Mouse (Mus musculus) erythroid progenitor cell, adult 5-6 weeks (primary cell): ENCODE measurements around the gene Lhfpl2. TPM values are rescaled to one million over a fixed set of nuclear protein-coding genes. Genes with fewer than 3 reads are reported as not detected.

Experiments
- ATAC-seq: replicated peaks from 2 replicates; pipeline ENCODE4 v1.8.0; 2016; ENCODE audit warnings: moderate number of reproducible peaks, mild to moderate bottlenecking, moderate TSS enrichment, inconsistent platforms; ENCODE audit not compliant: poor library complexity, low FRiP score, severe bottlenecking
- total RNA-seq, 2 experiments: library from RNA; stranded (forward) in 1 of 2; stranded (reverse) in 1 of 2; fragments of 150-400 nt in 1 of 2; fragments of 186-747, 209-891 nt in 1 of 2; gene quantifications; 2 replicates each; pipeline versions ENCODE4 v1.2.3 to v1.2.4; 2015 to 2017; ENCODE audit warnings: low replicate concordance in 2 of 2

Gene Lhfpl2
- total RNA-seq, 2 experiments from 2014 or later: 6.7 to 7.8 TPM

DNA sequence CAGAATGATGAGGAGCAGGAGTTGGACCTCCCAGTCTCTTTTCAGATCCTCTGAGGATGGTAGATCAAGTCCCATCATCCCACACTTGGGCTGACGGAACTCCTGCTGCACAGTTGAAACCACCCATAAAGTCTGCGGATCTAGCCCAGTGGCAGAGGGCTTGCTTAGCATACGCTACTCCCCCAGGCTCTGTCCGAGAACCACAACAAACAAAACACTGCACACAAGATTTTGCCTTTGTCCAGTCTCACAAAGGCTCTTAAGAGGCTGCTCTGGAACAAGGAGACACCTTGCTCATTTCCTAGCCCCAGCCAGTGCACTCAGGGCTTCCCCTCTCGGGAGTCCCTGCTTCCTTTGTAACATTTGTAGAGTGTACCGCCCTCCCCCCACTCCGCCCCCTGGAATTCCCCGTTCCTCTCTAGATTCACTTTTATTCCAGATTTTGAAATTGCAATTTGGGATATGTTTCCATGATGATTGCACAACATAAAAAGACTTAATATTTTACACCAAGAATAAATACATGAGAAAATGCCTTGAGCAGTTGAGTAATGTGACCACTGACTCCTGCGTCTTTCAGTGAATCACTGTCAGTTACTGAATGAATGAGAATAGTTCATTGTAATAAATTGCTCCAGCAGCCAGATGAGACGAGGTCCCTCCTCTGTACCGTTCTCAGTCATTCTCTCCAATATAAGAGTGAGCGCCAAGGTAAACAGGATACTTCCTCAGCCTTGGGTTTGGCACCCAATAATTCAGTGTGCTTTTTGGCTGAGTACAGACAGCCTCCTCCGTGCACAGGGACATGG, 74.8 kb downstream of the Lhfpl2 start:
- ATAC-seq: no peak

- ATAC-seq: no peak
Observed at GRCm38 (mm10) chr13:94134646-94135045, 77.0 kb downstream of the Lhfpl2 start.

GRCm38 (mm10) chr13:94135180-94135579, 77.6 kb downstream of the Lhfpl2 start:
- ATAC-seq: no peak

- ATAC-seq: no peak
Observed at GRCm38 (mm10) chr13:94139713-94140445, 82.3 kb downstream of the Lhfpl2 start.

DNA sequence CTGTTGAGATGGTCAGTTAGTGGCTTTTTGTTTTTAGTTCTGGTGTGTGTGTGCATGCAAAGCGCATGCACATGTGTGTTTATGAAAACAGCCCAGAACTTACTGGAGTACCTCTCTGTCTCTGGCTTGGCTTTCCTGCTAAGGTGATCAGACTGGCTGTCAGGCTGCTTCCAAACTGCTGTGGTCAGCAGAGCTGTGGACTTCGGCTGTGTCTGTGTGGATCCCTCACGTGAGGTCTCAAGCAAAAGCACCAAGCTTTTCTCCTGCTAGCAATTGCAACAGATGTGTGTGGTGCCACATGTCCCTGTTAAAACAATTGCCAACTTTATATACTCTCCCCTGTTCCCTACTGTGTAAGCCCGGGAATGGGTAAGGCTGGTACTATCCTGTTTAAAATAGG, 82.8 kb downstream of the Lhfpl2 start:
- ATAC-seq: no peak

GRCm38 (mm10) chr13:94143063-94143652, 85.6 kb downstream of the Lhfpl2 start:
- no peak for ATAC-seq

DNA sequence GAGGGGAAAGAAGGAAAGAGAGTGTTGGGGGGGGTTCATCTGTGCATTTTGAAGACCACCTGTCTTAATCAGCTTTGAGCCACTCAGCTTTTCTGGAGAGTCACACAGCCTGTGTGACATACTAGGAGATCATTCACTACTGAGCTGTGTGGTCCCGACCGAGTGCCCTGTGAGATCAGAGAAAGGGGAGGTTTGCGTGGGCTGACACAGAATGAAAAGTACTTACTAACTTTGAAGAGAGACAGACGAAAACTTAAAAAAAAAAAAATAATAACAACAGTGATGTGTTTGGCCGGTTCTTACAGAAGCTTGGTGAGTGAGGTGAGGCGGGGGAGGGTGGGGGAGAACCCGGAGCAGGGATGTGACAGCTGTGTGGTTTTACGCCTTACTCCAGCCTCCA, 86.9 kb downstream of the Lhfpl2 start:
- ATAC-seq: no peak

DNA sequence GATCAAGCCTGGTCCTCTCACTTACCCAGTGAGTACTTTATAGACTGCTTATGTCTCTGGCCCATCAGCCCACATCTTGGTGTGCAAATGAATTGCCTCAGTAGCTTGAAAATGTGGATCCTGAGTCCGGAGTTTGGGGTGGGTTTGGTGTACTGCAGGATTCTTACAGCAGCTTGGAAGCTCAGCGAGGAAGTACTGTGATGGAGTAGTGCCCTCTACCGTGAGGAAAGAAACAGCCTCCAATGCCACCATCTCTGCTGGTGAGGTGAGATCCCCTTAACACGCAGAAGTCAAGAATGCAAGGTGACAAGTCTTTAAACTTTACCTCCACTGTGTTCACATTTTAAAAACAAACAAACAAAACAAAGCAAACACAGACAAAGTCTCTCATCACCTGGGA, 89.7 kb downstream of the Lhfpl2 start:
- ATAC-seq: no peak

- ATAC-seq: no peak
Observed at GRCm38 (mm10) chr13:94149006-94149405, 91.4 kb downstream of the Lhfpl2 start.

- no peak for ATAC-seq
Observed at GRCm38 (mm10) chr13:94149781-94150180, 92.2 kb downstream of the Lhfpl2 start.

- ATAC-seq: no peak
Observed at GRCm38 (mm10) chr13:94151308-94151707, 93.7 kb downstream of the Lhfpl2 start.

- no peak for ATAC-seq
Observed at GRCm38 (mm10) chr13:94152836-94153235, 95.2 kb downstream of the Lhfpl2 start.

DNA sequence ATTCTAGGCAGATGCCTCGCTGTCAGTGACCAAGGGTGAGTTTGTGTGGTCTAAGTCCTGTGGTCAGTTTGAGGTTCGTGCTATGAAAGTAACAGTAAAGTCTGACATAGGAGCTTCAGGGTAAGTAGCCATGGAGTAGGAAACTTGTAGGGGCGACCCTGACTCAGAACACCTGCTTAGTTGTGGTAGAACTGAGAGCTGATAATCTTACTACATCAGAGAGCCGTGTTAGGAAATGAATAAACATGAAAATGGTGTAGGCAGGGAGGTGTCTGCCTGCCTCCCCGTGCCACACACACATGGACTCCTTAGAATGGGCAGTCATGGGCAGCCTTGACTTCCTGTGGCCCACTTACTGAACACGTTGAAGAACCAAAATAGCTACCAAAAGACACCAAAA, 96.1 kb downstream of the Lhfpl2 start:
- no peak for ATAC-seq

GRCm38 (mm10) chr13:94154512-94155296, 97.1 kb downstream of the Lhfpl2 start:
- no peak for ATAC-seq

DNA sequence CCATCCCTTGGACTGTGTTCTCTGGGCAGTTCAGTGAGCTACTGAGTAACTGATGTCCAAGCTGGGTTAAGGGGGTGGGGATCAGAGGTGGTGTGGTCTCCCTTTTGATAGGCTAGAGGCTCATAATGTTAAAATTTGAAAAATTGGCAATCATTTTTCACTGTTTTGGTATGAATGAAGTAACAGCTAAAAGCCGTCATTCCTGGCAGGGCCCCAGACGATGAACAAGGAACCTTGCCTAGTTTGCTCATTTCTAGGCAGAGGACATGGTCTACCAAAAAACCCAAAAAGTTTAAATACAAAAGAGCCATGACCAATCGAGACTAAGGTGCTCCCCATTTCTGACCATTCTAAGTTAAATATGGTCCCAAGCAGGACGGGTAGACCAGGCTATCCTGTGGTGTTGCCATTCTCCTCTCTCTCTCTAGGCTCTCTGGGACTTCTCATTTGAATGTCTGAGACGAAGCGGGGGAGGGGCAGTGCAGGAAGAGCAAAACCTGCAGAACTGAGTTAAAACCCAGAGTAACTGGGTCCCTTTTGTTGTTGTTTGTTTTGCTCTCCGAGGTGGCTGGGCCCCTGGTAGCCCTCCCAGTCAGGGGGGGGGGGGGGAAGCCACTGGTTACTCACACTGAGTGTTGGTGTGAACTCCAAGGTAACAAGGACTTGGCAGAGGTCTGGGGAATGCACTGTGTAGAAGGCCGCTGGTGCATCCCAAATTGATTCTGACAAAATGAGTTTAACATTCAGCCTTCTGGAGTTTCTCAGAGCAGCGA, 98.2 kb downstream of the Lhfpl2 start:
- no peak for ATAC-seq

GRCm38 (mm10) chr13:94158864-94159477, 101.4 kb downstream of the Lhfpl2 start:
- ATAC-seq: no peak

DNA sequence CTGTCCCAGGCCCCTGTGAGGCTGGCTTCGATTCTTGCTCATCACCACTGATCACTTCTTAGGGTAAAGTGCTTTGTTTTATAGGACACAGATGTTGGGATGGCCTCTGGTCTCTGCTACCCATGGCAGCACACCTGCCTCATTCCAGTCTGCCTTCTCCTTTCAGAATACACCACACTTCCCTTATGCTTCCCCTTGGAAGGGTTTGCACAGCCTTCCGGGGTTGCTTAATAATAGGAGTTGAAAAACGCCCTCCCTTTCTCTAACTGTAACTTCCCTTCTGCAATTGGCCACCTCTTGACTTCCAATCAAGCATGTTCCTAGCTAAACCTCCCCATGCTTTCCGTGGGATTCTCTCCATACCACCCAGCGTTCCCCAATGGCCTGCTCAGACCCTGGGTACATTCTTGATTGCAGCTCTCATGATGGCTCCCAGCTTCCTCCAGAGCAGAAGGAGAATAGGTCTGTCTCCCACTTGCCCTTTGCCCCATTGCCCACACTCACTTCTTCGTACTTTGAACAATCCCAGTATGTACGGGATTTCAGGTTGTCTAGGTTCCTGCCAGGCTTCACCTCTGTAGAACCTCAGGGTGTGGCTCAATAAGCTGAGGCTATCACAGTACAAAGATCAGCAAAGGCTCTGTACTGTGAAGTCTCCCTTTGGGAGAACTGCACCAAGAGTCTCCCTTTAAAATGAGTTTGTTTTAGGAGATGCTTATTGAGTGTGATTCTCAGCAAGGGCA, 102.1 kb downstream of the Lhfpl2 start:
- ATAC-seq: no peak

GRCm38 (mm10) chr13:94164501-94164900, 106.9 kb downstream of the Lhfpl2 start:
- ATAC-seq: no peak
